ENCODE assay signal across 19 mouse cellular contexts in genomic region chr5:116260356-116260755, GRCm38 (mm10). TPM values are rescaled to one million over a fixed set of nuclear protein-coding genes. Genes with fewer than 3 reads are reported as not detected.
"Had no signal": no experiment of that assay in that cellular context is flagged by ENCODE, and none has a peak within 500 bp of the region (broad histone marks: within the 10 kb centered on the region; RNA-seq: fewer than 3 reads in every experiment).

No protein-coding gene starts in this region.

- H3K4me3 ChIP-seq: kidney, embryonic 15.5 days; left cerebral cortex, adult 2 months; liver, embryonic 13.5 days; neural tube, embryonic 12.5 days; neural tube, embryonic 15.5 days had no signal

- DNase-seq: kidney, adult 8-10 months; kidney, postnatal 10 days; kidney, postnatal 36 days; layer of hippocampus, postnatal 36 days; liver, embryonic 13.5 days; lung, adult 2 months; lung, postnatal 14 days; lung, postnatal 4 days; thymus, adult 18-20 months; thymus, postnatal 14 days; thymus, postnatal 4 days had no signal

- H3K4me1 ChIP-seq: kidney, embryonic 15.5 days; liver, embryonic 13.5 days; neural tube, embryonic 12.5 days had no signal

- H3K9ac ChIP-seq: kidney, embryonic 15.5 days; liver, embryonic 13.5 days; neural tube, embryonic 12.5 days; neural tube, embryonic 15.5 days had no signal

- H3K4me2 ChIP-seq: kidney, embryonic 15.5 days; liver, embryonic 13.5 days; midbrain, embryonic 11.5 days; neural tube, embryonic 12.5 days; neural tube, embryonic 15.5 days had no signal

- H3K27me3 ChIP-seq: kidney, embryonic 15.5 days; liver, embryonic 13.5 days; neural tube, embryonic 12.5 days; neural tube, embryonic 15.5 days had no signal

- H3K9me3 ChIP-seq: kidney, embryonic 15.5 days; liver, embryonic 13.5 days; neural tube, embryonic 12.5 days; neural tube, embryonic 15.5 days had no signal

- H3K27ac ChIP-seq: kidney, embryonic 15.5 days; left cerebral cortex, adult 2 months; liver, embryonic 13.5 days; neural tube, embryonic 12.5 days; neural tube, embryonic 15.5 days had no signal

- H3K36me3 ChIP-seq: kidney, embryonic 15.5 days; liver, embryonic 13.5 days; neural tube, embryonic 12.5 days; neural tube, embryonic 15.5 days had no signal

RNA-seq across cellular contexts. Expression of gene Ccdc60, which starts 28.4 kb away (rescaled TPM):
- polyA plus RNA-seq: liver, adult 2 months; liver, embryonic 16.5 days; spleen, adult 2 months had no signal
